Mouse (Mus musculus): ENCODE measurements around the gene Rasgef1b. TPM values are rescaled to one million over a fixed set of nuclear protein-coding genes. Genes with fewer than 3 reads are reported as not detected.

Gene Rasgef1b
- 5.4 TPM for polyA plus RNA-seq (2014; fragmentation: Illumina TruSeq; extraction: RNeasy Lipid Tissue Mini Kit (QIAGEN cat#74804); ENCODE audit: low read depth, low replicate concordance)

GRCm38 (mm10) chr5:99728649-99729212 is at the start of gene Rasgef1b:
Rasgef1b (minus strand) TSS chr5:99729065.

Other genes with a start within 250 kb of the Rasgef1b start
- gene Vamp9, start 177.2 kb upstream of the Rasgef1b start, polyA plus RNA-seq (2014; fragmentation: Illumina TruSeq; extraction: RNeasy Lipid Tissue Mini Kit (QIAGEN cat#74804); ENCODE audit: low read depth, low replicate concordance): not detected
- gene Hnrnpd, start 249.9 kb upstream of the Rasgef1b start, polyA plus RNA-seq (2014; fragmentation: Illumina TruSeq; extraction: RNeasy Lipid Tissue Mini Kit (QIAGEN cat#74804); ENCODE audit: low read depth, low replicate concordance): 274 TPM
- not detected for gene 4930524J08Rik, start 250.0 kb upstream of the Rasgef1b start, polyA plus RNA-seq (2014; fragmentation: Illumina TruSeq; extraction: RNeasy Lipid Tissue Mini Kit (QIAGEN cat#74804); ENCODE audit: low read depth, low replicate concordance)